Mouse (Mus musculus): ENCODE data around the gene Kifc1. TPM values are rescaled to one million over a fixed set of nuclear protein-coding genes. Genes with fewer than 3 reads are reported as not detected.
"Not testable (repeated sequence)": the region's sequence is repeated elsewhere in the genome, so short reads cannot be mapped to it uniquely, and the experiment has no call there.

Gene Kifc1
- polyA plus RNA-seq, 1 experiment from 2014 or later = 6.6 TPM

DNA sequence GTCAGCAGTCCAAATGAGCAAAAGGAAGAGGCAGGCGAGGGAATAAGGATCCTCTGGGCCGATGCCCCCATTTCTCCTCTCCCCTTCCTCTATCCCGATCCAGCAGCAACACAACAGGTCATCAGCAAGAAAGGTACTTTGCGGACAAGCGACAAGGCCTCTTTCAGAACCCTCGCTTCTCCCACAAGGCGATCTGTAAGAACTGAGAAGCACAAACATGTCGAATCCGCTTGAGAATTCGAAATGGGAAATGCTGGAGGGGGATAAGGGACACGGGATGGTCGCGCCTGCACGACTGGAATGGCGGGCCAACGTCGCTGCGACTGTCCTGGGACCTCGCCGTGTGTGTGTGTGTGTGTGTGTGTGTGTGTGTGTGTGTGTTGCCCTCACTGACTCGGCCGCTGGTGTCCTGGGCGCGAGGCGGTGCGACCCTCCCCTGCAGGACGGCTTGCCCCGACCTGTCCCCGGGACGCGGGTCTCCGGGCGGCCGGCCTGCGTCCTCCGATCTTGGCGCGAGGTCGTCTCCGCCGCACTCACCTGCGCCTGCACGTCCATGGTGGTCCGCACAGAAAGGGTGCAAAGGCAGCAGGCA lies 424 bp downstream of the Kifc1 start:
- H3K9me3 ChIP-seq (replicated peaks); DNase-seq (ENCODE audit: low spot score); H3K27me3 ChIP-seq (ENCODE audit: low read depth, poor library complexity, severe bottlenecking): not testable (repeated sequence)
- peak overlapping the region; percentile 77 for H3K4me3 ChIP-seq
- peaks cover 15% of the 10 kb centered on the region for H3K4me1 ChIP-seq
- peaks cover 19% of the 10 kb centered on the region for H3K36me3 ChIP-seq
- under 1% methylated on average over 44 of the region's 44 CpGs for WGBS
- H3K27ac ChIP-seq = peak overlapping the region; percentile 91

DNA sequence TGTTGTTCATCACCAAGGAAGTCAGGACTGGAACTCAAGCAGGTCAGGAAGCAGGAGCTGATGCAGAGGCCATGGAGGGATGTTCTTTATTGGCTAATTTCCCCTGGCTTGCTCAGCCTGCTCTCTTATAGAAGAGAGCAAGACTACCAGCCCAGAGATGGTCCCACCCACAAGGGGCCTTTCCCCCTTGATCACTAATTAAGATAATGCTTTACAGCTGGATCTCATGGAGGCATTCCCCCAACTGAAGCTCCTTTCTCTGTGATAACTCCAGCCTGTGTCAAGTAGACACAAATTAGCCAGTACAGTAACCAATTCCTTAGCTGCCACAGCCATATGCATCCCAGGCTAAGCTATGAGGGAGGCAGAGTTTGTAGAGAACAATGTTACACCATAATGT lies 2.2 kb downstream of the Kifc1 start:
- H3K27ac ChIP-seq; H3K27me3 ChIP-seq (ENCODE audit: low read depth, poor library complexity, severe bottlenecking); H3K4me3 ChIP-seq; H3K9me3 ChIP-seq (replicated peaks); DNase-seq (ENCODE audit: low spot score): not testable (repeated sequence)
- H3K4me1 ChIP-seq = peaks cover 15% of the 10 kb centered on the region
- peaks cover 37% of the 10 kb centered on the region for H3K36me3 ChIP-seq

DNA sequence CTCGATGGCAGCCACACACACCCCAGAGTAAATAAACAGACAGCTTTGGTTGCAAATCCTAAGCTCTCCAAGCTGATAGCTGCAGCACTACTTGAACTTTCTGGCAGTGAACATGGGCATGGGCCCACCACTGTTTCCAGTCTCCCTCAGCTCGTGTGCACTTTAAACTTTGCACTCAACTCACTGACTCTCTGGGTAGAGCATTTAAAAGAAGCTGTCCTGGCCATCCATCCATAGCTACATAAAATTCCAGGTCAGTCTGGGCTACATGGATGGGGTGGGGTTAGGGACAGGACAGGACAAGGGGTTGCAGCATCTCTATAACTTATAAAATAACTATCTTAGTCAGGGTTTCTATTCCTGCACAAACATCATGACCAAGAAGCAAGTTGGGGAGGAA lies 2.7 kb downstream of the Kifc1 start:
- Histone ChIP-seq H3K4me1 (peaks cover 15% of the 10 kb centered on the region), H3K36me3 (peaks cover 41% of the 10 kb centered on the region)
- not testable (repeated sequence) for DNase-seq (ENCODE audit: low spot score); H3K9me3 ChIP-seq (replicated peaks); H3K4me3 ChIP-seq; H3K27me3 ChIP-seq (ENCODE audit: low read depth, poor library complexity, severe bottlenecking); H3K27ac ChIP-seq
- 61% methylated on average over 2 of the region's 2 CpGs for WGBS

DNA sequence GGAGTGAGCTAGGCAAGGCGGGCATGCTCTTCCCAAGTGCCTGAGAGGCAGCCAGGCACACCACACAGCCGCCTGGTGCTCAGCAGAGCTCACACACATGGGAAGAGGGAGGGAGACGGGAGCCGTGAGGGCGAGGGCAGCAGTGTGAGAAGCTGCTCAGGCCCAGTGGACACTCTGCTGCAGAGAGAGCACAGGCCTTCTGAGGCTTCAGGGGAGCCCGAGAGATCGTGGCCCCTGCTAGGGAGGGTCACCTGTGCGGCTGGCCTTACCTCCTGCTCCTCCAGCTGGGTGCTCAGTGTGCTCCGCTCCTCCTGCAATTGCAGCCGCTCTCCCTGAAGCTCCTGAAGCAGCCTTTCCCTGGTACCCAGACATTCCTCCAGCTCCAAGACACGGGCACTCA lies 6.1 kb downstream of the Kifc1 start:
- WGBS = 94% methylated on average over 10 of the region's 11 CpGs
- peaks cover 14% of the 10 kb centered on the region for H3K4me1 ChIP-seq

DNA sequence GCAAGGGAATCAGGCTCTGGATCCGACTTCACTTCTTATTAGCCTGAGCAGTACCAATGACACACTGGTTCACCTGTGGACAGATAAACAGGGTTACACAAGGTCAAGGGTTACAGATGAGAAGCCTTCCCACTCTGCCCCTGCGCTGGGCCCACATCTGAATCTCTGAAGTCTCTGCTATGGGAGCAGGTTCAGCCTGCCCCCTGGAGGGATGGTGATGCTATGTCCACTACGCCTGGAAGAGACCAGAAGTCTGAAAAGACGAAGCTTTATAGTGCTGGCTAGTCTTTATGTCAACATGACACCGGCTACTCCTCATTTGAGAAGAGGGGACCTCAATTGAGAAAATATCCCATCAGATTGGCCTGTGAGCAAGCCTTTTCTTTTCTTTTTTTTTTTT lies 14.7 kb downstream of the Kifc1 start:
- not testable (repeated sequence) for DNase-seq (ENCODE audit: low spot score)
- WGBS = 80% methylated on average over 5 of the region's 5 CpGs

More for the DNA sequence above, 6.1 kb downstream of the Kifc1 start:
- H3K27ac ChIP-seq; DNase-seq (ENCODE audit: low spot score); H3K9me3 ChIP-seq (replicated peaks); H3K4me3 ChIP-seq; H3K27me3 ChIP-seq (ENCODE audit: low read depth, poor library complexity, severe bottlenecking): not testable (repeated sequence)
- peaks cover 74% of the 10 kb centered on the region for H3K36me3 ChIP-seq

DNA sequence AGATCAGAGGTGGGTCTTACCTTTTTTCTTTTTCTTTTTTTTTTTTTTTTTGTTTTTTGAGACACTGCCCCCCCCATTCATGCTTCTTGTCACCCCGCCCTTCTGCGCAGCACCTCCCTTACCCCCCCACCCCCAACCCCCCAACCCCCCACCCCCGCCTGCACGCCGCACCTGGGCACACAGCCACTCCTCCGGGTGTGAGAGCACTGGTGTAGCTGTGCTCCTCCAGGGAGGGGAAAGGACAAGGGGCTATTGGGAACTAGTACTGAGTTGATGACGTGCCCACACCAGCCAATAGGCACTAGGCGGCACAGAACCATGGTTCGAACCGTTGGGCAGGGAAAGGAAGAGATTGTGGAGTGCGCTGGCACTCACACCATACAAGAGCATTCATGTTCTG lies 16.1 kb downstream of the Kifc1 start:
- H3K36me3 ChIP-seq = peaks cover 50% of the 10 kb centered on the region

More for the DNA sequence above, 14.7 kb downstream of the Kifc1 start:
- H3K4me3 ChIP-seq; H3K27me3 ChIP-seq (ENCODE audit: low read depth, poor library complexity, severe bottlenecking); H3K9me3 ChIP-seq (replicated peaks); H3K27ac ChIP-seq; H3K4me1 ChIP-seq: not testable (repeated sequence)
- peaks cover 61% of the 10 kb centered on the region for H3K36me3 ChIP-seq

DNA sequence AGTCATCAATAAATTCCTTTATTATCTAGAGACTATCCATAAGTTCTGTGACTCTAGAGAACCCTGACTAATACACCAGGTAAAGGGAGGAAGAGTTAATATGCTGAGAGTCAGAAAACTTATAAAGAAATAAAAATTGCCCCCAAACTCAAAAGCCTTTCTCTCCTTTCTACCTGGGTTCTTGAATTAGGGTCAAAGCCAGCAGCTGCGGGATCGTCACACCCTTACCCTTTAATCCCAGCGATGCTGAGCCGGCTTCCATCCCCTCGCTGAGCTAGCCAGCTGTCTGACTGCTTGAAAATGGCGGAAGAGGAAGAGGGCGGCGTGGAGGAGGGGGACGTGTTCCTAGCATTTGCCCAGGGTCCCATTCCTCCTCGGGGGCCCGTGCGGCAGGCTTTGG lies 16.9 kb downstream of the Kifc1 start, which contains the start of gene Gm7029:
Gm7029 (plus strand) TSS at position 301 of the 400 bp plus-strand sequence.
- WGBS = 87% methylated on average over 6 of the region's 12 CpGs
- not testable (repeated sequence) for H3K4me1 ChIP-seq; H3K9me3 ChIP-seq (replicated peaks); DNase-seq (ENCODE audit: low spot score); H3K4me3 ChIP-seq; H3K27me3 ChIP-seq (ENCODE audit: low read depth, poor library complexity, severe bottlenecking); H3K27ac ChIP-seq
- peaks cover 41% of the 10 kb centered on the region for H3K36me3 ChIP-seq

More for the DNA sequence above, 16.1 kb downstream of the Kifc1 start:
- no peak overlapping the region for H3K27ac ChIP-seq
- WGBS = 85% methylated on average over 11 of the region's 11 CpGs
- H3K9me3 ChIP-seq (replicated peaks) = no peaks in the 10 kb centered on the region
- H3K4me3 ChIP-seq = no peak overlapping the region
- DNase-seq (ENCODE audit: low spot score) = no peak
- no peaks in the 10 kb centered on the region for H3K27me3 ChIP-seq (ENCODE audit: low read depth, poor library complexity, severe bottlenecking)
- no peaks in the 10 kb centered on the region for H3K4me1 ChIP-seq

DNA sequence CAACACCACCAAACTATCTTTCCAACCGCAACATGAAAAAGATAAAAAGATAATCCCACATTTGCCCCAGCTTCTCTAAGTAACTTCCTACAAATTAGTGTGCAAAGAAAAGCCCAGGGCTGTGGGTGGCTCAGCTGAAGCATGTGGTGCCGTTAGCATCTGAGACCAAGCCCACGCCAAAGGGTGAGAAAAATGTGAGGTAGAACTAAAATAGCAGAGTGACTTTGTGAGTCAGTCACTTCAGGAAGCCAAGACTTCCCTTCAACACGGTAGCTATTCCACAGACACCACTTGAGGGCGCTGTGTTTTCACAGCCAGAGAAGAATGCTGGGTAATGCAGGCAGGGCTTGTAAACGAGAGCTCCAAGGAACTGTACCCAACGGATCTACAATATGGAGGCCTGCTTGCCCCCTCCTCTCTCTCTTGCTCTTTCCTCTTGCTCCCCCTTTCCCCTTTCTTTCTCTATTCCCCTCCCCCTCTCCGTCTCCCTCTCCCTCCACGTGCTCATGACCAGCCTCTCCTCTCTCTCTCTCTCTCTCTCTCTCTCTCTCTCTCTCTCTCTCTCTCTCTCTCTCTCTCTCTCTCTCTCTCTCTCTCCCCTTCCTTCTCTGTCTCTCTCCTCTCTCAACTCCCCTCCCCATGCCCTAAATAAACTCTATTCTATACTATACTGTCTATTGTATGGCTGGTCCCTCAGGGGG lies 25.0 kb downstream of the Kifc1 start:
- no peak for DNase-seq (ENCODE audit: low spot score)
- H3K27me3 ChIP-seq (ENCODE audit: low read depth, poor library complexity, severe bottlenecking) = no peaks in the 10 kb centered on the region
- no peak overlapping the region for H3K27ac ChIP-seq
- no peak overlapping the region for H3K4me3 ChIP-seq
- no peaks in the 10 kb centered on the region for H3K9me3 ChIP-seq (replicated peaks)
- H3K4me1 ChIP-seq = 0 out of 2 replicates have a peak, but pooled peaks cover 3% of the 10 kb centered on the region
- 44% methylated on average over 9 of the region's 9 CpGs for WGBS
- H3K36me3 ChIP-seq = no peaks in the 10 kb centered on the region

DNA sequence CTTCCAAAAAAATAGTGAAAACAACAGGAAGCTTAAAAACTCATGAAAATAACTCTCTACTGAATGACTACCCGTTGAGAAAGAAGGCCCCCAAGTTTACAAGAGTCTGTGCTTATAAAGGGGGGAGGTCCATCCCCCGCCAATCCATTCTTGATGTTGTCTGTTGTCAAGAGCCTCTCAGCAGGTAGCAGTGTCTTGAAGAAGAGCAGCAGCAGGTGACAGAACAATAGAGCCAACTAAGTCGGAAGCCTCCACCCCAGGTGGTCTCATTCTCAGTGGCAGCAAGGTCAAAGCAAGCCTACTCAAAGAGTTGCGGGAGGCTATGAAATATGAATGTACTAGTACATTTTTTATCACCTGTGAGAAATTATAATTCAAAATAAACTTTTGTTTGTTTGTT lies 32.6 kb downstream of the Kifc1 start:
- Histone ChIP-seq H3K9me3 (replicated peaks) (no peaks in the 10 kb centered on the region), H3K4me3 (no peak overlapping the region), H3K36me3 (no peaks in the 10 kb centered on the region), H3K27me3 (ENCODE audit: low read depth, poor library complexity, severe bottlenecking) (no peaks in the 10 kb centered on the region), H3K4me1 (no peaks in the 10 kb centered on the region), H3K27ac (no peak overlapping the region)
- WGBS = 82% methylated on average over 4 of the region's 4 CpGs
- no peak for DNase-seq (ENCODE audit: low spot score)

DNA sequence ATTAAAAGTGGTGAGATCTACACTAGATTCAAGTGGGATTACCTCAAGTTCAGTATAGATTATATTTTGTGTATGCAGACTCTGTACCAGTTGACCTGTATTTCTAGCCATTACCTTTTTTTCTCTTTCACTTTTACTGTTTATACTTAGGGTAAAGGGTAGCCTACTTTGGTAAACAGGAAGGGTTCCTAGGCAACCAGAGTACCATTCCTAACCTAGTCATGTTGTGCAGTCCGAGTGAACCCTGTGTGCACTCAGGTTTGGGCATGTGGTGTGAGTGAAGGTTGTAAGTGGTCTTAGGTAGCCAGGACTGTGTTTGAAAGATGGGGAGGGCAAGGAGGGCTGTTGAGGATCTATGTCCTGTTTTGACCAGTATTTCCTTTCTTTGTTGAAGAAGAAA lies 39.1 kb downstream of the Kifc1 start:
- Histone ChIP-seq H3K27ac (no peak overlapping the region), H3K27me3 (ENCODE audit: low read depth, poor library complexity, severe bottlenecking) (no peaks in the 10 kb centered on the region), H3K4me3 (no peak overlapping the region), H3K9me3 (replicated peaks) (no peaks in the 10 kb centered on the region), H3K4me1 (0 out of 2 replicates have a peak, but pooled peaks cover 3% of the 10 kb centered on the region), H3K36me3 (peaks cover 50% of the 10 kb centered on the region)
- no peak for DNase-seq (ENCODE audit: low spot score)
- 83% methylated on average over 1 of the region's 1 CpGs for WGBS

DNA sequence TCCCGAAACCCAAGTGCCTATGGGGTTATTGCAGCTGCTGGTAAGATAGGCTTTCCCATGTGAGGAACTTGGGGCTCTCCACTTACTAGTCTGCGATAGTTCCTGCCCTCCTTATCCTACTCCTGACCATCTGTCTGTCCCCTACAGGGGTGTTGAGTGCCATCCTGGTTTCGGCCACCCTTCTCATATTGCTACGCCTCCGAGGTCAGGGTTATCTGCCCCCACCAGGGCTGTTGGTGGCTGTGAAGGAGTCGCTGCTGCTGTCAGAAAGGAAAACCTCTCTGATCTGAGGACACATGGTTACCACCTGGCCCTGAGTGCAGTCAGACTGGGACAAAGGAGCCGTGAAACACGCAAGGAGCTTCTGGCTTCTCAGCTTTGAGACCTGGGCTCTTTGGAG lies 42.3 kb downstream of the Kifc1 start:
- H3K27me3 ChIP-seq (ENCODE audit: low read depth, poor library complexity, severe bottlenecking) = no peaks in the 10 kb centered on the region
- H3K27ac ChIP-seq = no peak overlapping the region
- H3K4me3 ChIP-seq = no peak overlapping the region
- 52% methylated on average over 8 of the region's 8 CpGs for WGBS
- peaks cover 57% of the 10 kb centered on the region for H3K36me3 ChIP-seq
- H3K4me1 ChIP-seq = peaks cover 17% of the 10 kb centered on the region
- no peak for DNase-seq (ENCODE audit: low spot score)
- H3K9me3 ChIP-seq (replicated peaks) = no peaks in the 10 kb centered on the region

DNA sequence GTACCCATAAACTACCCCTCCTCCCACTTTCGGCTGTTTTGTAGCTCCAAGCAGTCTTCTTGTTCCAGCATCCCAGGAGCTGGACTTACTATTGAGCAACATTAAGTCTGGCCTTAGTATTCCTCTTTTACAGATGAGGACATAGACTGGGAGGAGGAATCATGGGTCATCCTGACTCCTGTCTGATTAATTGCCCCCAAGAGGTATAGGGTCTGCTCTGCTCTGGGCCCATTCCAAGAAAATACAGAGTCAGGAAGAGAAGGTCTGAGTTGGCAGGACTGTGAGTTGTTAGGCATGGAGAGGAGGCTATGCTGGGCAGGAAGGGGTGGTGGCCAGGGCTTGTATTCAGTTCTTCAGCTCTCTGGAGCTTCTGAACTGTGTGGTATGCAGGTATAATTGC lies 46.3 kb downstream of the Kifc1 start:
- 76% methylated on average over 1 of the region's 1 CpGs for WGBS
- peak overlapping the region; percentile 68 for H3K4me3 ChIP-seq
- no peak overlapping the region for H3K27ac ChIP-seq
- peaks cover 17% of the 10 kb centered on the region for H3K4me1 ChIP-seq
- peaks cover 45% of the 10 kb centered on the region for H3K36me3 ChIP-seq
- DNase-seq (ENCODE audit: low spot score) = no peak
- H3K27me3 ChIP-seq (ENCODE audit: low read depth, poor library complexity, severe bottlenecking) = no peaks in the 10 kb centered on the region
- no peaks in the 10 kb centered on the region for H3K9me3 ChIP-seq (replicated peaks)

DNA sequence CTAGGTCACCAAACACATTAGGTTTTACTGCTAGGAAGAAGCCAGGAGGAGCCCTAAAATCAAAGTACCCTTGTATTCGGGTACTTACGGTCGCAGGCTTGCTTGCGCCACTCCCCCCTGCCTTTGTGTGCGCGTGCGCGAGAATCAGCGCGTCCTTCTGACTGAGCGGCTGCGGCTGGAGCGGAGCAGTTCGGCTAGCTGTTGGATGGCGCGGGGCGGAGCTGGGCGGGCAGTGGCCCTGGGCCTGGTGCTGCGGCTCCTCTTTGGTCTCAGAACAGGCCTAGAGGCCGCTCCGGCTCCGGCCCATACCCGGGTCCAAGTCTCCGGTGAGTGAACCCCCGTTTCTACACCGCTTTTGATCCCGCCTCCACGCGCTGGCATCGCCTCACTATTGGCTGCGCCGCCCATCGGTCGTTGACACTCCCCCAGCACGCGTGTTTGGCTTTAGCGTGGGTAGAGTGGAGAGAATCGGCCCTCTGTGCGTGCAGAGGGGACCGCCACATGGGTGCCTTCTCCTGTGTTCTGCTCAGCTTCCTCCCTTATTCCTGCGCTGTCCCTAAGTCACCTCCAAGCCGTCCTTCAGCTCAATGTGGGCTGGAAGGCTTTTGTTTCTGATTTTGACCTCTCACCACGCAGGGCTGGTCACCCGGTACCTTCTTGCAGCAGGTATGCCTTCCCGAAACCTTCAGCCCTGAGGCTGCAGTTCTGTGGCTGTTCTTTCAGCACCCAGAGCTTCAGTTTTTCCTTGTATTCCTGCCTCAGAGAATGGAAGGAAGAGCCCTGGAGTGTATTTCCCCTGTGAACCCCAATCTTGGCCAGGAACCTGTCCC lies 47.3 kb downstream of the Kifc1 start, which contains the start of gene Cd320:
Cd320 (plus strand) TSS at position 126 of the 830 bp plus-strand sequence.
- Histone ChIP-seq H3K27ac (peak within 1 kb of the TSS; percentile 88), H3K36me3 (peaks cover 45% of the 10 kb centered on the region), H3K9me3 (replicated peaks) (no peaks in the 10 kb centered on the region), H3K4me1 (peaks cover 17% of the 10 kb centered on the region), H3K4me3 (peak within 1 kb of the TSS; percentile 68), H3K27me3 (ENCODE audit: low read depth, poor library complexity, severe bottlenecking) (no peaks in the 10 kb centered on the region)
- DNase-seq (ENCODE audit: low spot score) = peak; percentile 94
- WGBS = under 1% methylated on average over 45 of the region's 45 CpGs
